Comparison of ENCODE assay signal across 8 mouse cellular contexts in genomic region chr13:55321434-55322129, GRCm38 (mm10). TPM values are rescaled to one million over a fixed set of nuclear protein-coding genes. Genes with fewer than 3 reads are reported as not detected.
DNase-seq lines count a peak whose midpoint lies in the region; ATAC-seq and TF ChIP-seq lines count a peak whose summit lies in the region.

Gene Rab24, minus strand, starts transcription at chr13:55321946.

- peak within 1 kb of the TSS; percentile 64 for H3K27ac ChIP-seq in bone marrow macrophage, adult 2 months (ENCODE audit: insufficient read depth, low read depth, low read length)
- H3K27ac ChIP-seq in embryonic fibroblast, embryonic 13.5 days (ENCODE audit: insufficient read depth, low read length), result peak within 1 kb of the TSS; percentile 77
- H3K27ac ChIP-seq in kidney, embryonic 14.5 days (ENCODE audit: low read depth, low read length), result peak within 1 kb of the TSS; percentile 84
- H3K27ac ChIP-seq in liver, adult 2 months (replicated peaks; ENCODE audit: insufficient read depth, low read depth, low read length), result peak within 1 kb of the TSS; percentile 87

- peak; percentile 89 for ATAC-seq in kidney, embryonic 14.5 days (ENCODE audit: low FRiP score, low TSS enrichment)
- ATAC-seq in monocyte, adult 5-6 weeks (replicated peaks; ENCODE audit: insufficient number of reproducible peaks, low FRiP score, low TSS enrichment, poor library complexity, severe bottlenecking), result peak; percentile 64

- H3K4me2 ChIP-seq in kidney, embryonic 14.5 days (replicated peaks; ENCODE audit: low read depth, low read length), result peak within 1 kb of the TSS; percentile 93

- H3K27me3 ChIP-seq in kidney, embryonic 14.5 days (ENCODE audit: control insufficient read depth, insufficient read depth, low read length), result no peaks in the 10 kb centered on the region
- no peaks in the 10 kb centered on the region for H3K27me3 ChIP-seq in liver, adult 2 months (ENCODE audit: control insufficient read depth, insufficient read depth, low read length)

- H3K9ac ChIP-seq in kidney, embryonic 14.5 days (ENCODE audit: low read depth, low read length), result peak within 1 kb of the TSS; percentile 86
- peak within 1 kb of the TSS; percentile 86 for H3K9ac ChIP-seq in liver, adult 2 months (ENCODE audit: low read depth, low read length)

- TF ChIP-seq CTCF in bone marrow macrophage, adult 2 months (IDR thresholded peaks at IDR 0.05; ENCODE audit: low read depth, low read length), result no peak
- no peak for TF ChIP-seq CTCF in embryonic fibroblast, embryonic 13.5 days (IDR thresholded peaks at IDR 0.05; ENCODE audit: borderline replicate concordance, insufficient read depth, low read length)
- TF ChIP-seq CTCF in liver, adult 2 months (IDR thresholded peaks at IDR 0.05; ENCODE audit: low read depth, low read length), result no peak

- H3K9me3 ChIP-seq in kidney, embryonic 14.5 days (ENCODE audit: control insufficient read depth, low read length), result no peaks in the 10 kb centered on the region

- H3K4me1 ChIP-seq in bone marrow macrophage, adult 2 months (ENCODE audit: control insufficient read depth, insufficient read depth, low read length), result peaks cover 52% of the 10 kb centered on the region
- peaks cover 4% of the 10 kb centered on the region; the same call in 1 of the 2 replicates for H3K4me1 ChIP-seq in embryonic fibroblast, embryonic 13.5 days (ENCODE audit: control insufficient read depth, insufficient read depth, low read length)
- H3K4me1 ChIP-seq in kidney, embryonic 14.5 days (ENCODE audit: control insufficient read depth, insufficient read depth, low read length), result peaks cover 20% of the 10 kb centered on the region; the same call in 1 of the 2 replicates
- peaks cover 14% of the 10 kb centered on the region for H3K4me1 ChIP-seq in liver, adult 2 months (ENCODE audit: control insufficient read depth, insufficient read depth, low read length)

- under 1% methylated on average over 70 of the region's 73 CpGs for WGBS in kidney, embryonic 14.5 days
- under 1% methylated on average over 73 of the region's 73 CpGs for WGBS in liver, adult 2 months

- peak within 1 kb of the TSS; percentile 99 for H3K4me3 ChIP-seq in bone marrow macrophage, adult 2 months (ENCODE audit: insufficient read depth, low read length)
- H3K4me3 ChIP-seq in embryonic fibroblast, embryonic 13.5 days (ENCODE audit: insufficient read depth, low read length), result peak within 1 kb of the TSS; percentile 96
- peak within 1 kb of the TSS; percentile 74 for H3K4me3 ChIP-seq in kidney, embryonic 14.5 days (ENCODE audit: low read length)
- H3K4me3 ChIP-seq in liver, adult 2 months (ENCODE audit: insufficient read depth, low read depth, low read length), result peak within 1 kb of the TSS; percentile 90

- TF ChIP-seq POLR2A in bone marrow macrophage, adult 2 months (IDR thresholded peaks at IDR 0.05; ENCODE audit: borderline replicate concordance, low read depth, low read length), result no peak
- TF ChIP-seq POLR2A in embryonic fibroblast, embryonic 13.5 days (IDR thresholded peaks at IDR 0.05; ENCODE audit: low read depth, low read length), result peak; percentile 83
- TF ChIP-seq POLR2A in liver, adult 2 months (IDR thresholded peaks at IDR 0.05; ENCODE audit: extremely low read depth, insufficient read depth, low read length), result peak; percentile 77

- H3K36me3 ChIP-seq in kidney, embryonic 14.5 days (ENCODE audit: control insufficient read depth, insufficient read depth, low read length), result peaks cover 66% of the 10 kb centered on the region
- peaks cover 18% of the 10 kb centered on the region for H3K36me3 ChIP-seq in liver, adult 2 months (ENCODE audit: control insufficient read depth, insufficient read depth, low read length)

- DNase-seq in B cell, adult 2 months, result peak; percentile 88 to 90
- DNase-seq in heart, adult 9 months (ENCODE audit: low spot score in 2 of 2), result peak; percentile 85 to 88
- DNase-seq in liver, adult 2 months (ENCODE audit: extremely low read depth, low read depth, low spot score), result peak; percentile 64
- DNase-seq in spleen, postnatal 36 days (ENCODE audit: low spot score in 2 of 2), result peak; percentile 85 to 89

- peaks cover 9% of the 10 kb centered on the region; the same call in 1 of the 2 replicates for H3K79me2 ChIP-seq in liver, adult 2 months (ENCODE audit: control insufficient read depth, insufficient read depth, low read length)

RNA-seq across cellular contexts. Expression of gene Rab24, which starts in this region (rescaled TPM):
- 75.6 and 91.3 TPM in 2 replicates for polyA plus RNA-seq in bone marrow macrophage, adult 2 months (2012; ENCODE audit: insufficient read depth, insufficient read length, missing spikeins)
- polyA plus RNA-seq in embryonic fibroblast, embryonic 13.5 days (2011; ENCODE audit: insufficient read length, low read depth, missing spikeins), result 41.4 and 48.0 TPM in 2 replicates
- polyA plus RNA-seq in kidney, embryonic 14.5 days (2014; fragmentation: Nextera tagmentation; extraction: Ambion mirVana), result 80.1 and 92.5 TPM in 2 replicates
- total RNA-seq in liver, adult 2 months (2014; rRNA removed), result 32.7 and 33.6 TPM in 2 replicates
- 50.2 and 56.0 TPM in 2 replicates for polyA plus RNA-seq in liver, adult 2 months (2012; rRNA removed)
- 23.6 to 34.8 TPM (median 29.4 TPM) in 3 replicates for total RNA-seq in monocyte, adult 5-6 weeks (2017)

Comparison
In these comparisons a context has a peak if more than half of its experiments do, and no peak if none do; other contexts are left out.
1. Peak in every context shown above with its lines: DNase-seq, ATAC-seq, H3K4me3 ChIP-seq and H3K27ac ChIP-seq.